Mouse (Mus musculus) ES-E14 (cell line): ENCODE results near the gene Hp.

Source experiments
- HCFC1 ChIP-seq: IDR thresholded peaks from 2 replicates; pipeline ENCODE4 v1.6.1; 2012; ENCODE audit warnings: low read length, inconsistent platforms, borderline replicate concordance; ENCODE audit not compliant: insufficient read depth
- MAFK ChIP-seq: IDR thresholded peaks from 2 replicates; pipeline ENCODE4 v1.6.1; 2014; ENCODE audit warnings: mild to moderate bottlenecking, low read depth, low read length, inconsistent platforms; ENCODE audit not compliant: insufficient read depth
- ZC3H11A ChIP-seq: IDR thresholded peaks from 2 replicates; pipeline ENCODE4 v1.6.1; 2012; ENCODE audit warnings: low read depth, mild to moderate bottlenecking, inconsistent platforms, low read length, borderline replicate concordance

DNA sequence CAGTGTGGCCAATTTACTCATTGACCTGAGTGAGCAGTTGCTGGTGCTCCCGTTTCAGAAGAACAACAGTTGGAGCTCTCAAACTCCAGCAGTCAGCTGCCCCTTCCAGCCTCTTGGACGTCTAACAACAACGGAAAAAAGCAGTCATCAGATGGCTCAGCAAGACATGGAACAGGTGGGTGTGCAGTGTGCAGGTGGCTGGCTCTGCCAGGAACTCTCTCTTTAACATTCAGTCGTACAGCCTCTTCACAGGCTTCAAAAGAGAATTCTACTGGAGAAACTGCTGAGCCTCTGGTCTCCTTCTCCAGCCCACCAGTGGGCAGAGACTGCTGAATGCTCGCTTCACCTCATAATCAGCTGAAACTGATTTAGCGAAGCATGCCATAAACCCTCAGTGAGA, 49.7 kb upstream of the Hp start:
- no peak for TF ChIP-seq HCFC1
- TF ChIP-seq MAFK, result no peak
- TF ChIP-seq ZC3H11A, result no peak
